Mouse (Mus musculus): ENCODE data around the gene Cbln3. TPM values are rescaled to one million over a fixed set of nuclear protein-coding genes. Genes with fewer than 3 reads are reported as not detected.

Gene Cbln3
- total RNA-seq, 4 experiments from 2014 or later: 0.05 to 0.22 (median 0.06) TPM; not detected in 1

DNA sequence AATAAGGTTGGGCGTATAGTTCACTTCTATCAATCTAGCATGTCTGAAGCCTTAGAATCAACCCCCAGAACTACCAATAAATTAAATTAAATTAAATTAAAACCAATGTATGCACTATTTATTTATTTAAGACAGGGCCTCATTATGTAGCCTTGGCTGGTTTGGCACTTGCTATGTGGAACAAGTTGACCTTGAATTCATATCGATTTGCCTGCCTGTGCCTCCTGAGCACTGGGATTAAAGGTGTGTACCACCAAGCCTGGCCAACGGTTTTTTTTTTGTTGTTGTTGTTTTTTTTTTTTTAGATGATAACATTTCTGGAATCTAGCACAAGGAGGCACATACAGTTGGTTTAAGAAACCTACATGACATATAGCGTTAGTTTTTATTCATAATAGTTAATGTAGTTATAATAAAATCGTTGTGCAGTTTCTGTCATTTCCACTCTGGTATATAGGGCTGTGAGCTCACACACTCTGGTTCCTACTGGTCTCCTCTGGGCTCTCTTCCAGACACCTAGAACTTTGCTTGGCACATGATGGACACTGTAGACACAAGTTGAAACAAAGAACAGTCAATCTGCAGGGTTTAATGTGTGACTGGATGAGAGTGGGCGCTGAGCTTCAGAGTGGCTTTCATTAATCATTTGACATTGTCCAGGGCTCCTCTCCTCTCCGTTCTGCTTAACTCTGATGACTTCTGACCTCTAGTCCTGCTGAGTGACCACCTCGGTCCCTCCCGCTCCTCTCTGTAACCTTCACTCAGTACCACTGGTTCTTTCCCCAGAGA is 38.5 kb downstream of the Cbln3 start:
- no peak for DNase-seq

DNA sequence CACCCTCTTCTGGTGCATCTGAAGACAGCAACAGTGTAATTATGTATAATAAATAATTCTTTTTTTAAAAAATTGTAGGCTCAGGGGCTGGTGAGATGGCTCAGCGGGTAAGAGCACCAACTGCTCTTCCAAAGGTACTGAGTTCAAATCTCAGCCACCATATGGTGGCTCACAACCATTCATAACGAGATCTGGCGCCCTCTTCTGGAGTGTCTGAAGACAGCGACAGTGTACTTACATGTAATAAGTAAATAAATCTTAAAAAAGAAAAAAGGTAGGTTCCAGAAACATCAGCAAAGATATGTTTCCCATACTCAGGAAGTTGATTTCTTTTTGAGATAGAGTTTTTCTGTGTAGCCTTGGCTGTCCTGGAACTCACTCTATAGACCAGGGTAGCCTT is 41.4 kb downstream of the Cbln3 start:
- DNase-seq: no peak

DNA sequence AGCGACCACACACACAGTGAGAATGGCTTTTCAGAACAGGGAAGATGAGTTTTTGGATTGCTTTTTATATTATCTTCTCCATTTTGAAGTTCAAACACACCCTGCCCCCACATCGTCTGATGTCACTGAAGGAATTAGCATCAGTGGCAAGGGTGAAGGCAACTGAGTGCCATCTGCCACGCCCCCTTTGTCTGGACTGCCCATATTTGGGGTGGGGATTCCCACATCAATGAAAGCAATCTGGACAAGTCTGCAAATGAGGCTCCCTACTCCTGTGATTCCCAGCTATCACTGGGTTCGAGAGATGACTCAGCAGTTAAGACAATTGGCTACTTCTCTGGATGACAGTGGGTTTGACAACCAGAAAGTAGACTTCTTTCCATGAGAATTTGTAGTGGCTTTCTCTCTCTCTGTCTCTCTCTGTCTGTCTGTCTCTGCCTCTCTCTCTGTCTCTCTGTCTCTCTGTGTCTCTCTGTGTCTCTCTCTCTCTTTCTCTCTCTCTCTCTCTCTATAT is 43.3 kb downstream of the Cbln3 start:
- DNase-seq: no peak

DNA sequence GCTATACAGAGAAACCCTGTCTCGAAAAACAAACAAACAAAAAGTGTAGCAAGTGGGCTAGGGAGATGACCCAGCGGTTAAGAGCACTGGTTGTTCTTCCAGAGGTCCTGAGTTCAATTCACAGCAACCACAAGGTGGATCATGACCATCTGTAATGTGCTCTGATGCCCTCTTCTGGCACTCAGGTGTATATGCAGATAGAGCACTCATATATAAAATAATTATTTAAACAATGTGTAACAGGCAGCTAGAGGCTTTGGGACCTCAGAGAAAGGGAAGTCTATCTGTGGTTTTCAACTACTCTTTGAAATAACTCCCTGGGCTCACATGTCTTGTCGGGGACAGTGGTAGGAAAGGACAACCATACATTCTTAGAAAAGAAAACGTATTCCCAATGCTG is 45.5 kb downstream of the Cbln3 start:
- no peak for DNase-seq

DNA sequence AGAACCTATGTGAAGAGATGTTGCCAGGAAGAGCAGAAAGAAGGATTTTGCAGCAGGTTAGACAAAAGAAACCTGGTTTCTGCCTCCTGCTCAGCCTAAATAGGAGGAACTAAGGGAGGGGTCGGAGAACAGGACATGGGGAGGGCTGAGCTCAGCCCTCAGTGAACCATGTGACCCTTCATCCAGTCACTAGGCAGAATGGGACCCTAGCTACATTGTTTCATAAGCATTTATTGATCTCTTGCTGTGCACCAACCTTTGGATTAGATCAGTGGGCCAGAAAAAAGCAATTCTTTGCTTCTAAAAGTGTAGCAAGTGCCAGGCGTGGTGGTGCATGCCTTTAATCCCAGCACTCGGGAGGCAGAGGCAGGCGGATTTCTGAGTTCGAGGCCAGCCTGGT is 45.9 kb downstream of the Cbln3 start:
- DNase-seq: no peak

DNA sequence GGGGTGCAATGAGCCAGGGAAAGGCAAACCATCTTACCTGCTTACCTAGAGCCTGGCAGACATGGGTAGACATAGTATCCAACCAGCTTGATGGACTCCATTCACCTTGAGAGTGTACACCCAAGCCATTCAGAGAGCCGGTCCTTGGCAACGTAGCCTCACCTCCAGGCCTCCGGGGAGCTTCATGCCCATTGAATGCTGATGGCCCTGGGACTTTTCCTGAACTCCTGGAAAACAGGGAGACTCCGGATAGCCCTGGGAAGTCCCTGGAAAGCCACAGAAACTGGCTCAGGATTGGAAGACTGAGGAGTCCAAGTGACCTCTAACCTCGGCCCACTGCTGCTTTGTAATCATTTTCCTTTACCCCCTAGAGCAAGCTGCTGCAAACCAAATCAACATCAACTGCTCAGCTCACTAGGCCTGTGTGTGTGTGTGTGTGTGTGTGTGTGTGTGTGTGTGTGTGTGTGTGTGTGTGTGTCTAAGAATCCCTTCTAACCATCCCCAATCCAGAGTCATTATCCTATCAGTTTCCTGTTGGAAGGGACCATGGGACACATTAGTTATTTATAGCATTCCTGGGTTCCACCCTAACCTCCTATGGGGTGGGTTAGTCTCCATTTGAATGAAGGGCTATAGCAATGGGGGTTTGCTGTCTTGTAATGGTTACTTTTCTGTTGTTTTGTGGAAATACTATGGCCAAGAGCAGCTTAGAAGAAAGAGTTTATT is 49.2 kb downstream of the Cbln3 start:
- no peak for DNase-seq

DNA sequence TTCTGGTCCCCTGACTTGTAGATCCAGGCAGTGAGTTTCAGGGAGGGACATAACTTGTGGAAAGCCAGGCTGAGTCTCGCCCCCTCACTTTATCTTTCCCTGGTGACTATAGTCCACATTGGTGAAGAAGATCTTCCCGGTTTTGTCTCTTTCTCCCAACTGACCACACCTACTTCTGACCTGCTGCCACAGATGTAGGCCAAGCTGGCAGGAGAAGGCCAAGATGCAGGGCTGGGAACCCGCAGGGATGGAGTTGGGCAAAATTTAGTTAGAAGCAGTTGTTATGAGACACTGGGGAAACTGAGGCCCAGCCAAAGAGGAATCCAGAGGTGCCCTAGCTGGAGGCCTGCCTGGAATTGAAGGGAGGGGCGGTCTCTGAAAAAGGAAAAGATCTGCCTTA is 51.1 kb downstream of the Cbln3 start:
- no peak for DNase-seq

DNA sequence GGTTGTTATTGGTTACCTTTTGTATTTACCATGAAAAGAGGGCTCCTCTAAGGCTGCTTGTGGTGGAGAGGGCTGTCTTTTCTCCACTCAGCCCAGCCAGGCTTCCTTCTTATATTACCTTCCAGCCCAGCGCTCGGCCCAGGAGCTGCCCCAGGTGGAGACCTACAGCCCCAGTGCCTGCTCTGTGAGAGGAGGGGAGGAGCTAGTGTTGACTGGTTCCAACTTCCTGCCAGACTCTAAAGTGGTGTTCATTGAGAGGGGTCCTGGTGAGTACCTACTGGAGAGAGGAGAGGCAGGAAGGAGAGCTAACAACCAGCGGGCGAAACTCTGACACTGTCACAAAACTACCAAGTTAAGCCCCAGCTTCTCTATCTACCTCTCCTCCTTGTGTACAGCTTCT is 53.9 kb downstream of the Cbln3 start:
- DNase-seq: no peak

DNA sequence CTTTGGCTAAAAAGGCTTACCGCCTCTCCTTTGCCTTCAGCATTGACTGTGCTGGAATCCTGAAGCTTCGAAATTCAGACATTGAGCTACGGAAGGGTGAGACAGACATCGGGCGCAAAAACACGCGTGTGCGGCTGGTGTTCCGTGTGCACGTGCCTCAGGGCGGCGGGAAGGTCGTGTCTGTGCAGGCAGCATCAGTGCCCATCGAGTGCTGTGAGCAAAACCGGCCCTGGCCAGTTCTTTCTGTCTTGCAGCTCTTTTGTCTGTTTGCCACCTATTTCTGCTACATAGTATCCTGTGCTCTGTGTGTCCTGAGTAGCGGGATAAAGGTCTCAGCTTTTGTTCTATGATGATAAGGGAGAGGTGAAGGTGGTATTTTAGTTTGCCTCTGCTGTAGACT is 54.3 kb downstream of the Cbln3 start:
- DNase-seq: no peak

Other genes starting within 250 kb of the Cbln3 start
- gene Ipo4, start 248.4 kb downstream of the Cbln3 start, total RNA-seq (2022): 100 to 1,000 TPM in 3 of 4 experiments, 10 to 100 TPM in 1; 93.7 to 140 (median 111) TPM
- gene Gm49378, start 246.5 kb downstream of the Cbln3 start, total RNA-seq (2022): 1 to 10 TPM in 2 of 4 experiments, not detected in 2; 1.5 to 1.9 TPM
- gene Tm9sf1, start 240.6 kb downstream of the Cbln3 start, total RNA-seq (2022): 100 to 1,000 TPM in 2 of 4 experiments, 10 to 100 TPM in 2; 95.2 to 101 (median 98.7) TPM
- gene Tssk4, start 234.2 kb downstream of the Cbln3 start, total RNA-seq (2022): 1 to 10 TPM in 2 of 4 experiments, under 1 TPM in 2; 0.93 to 2.0 (median 1.5) TPM
- gene Mdp1, start 223.9 kb downstream of the Cbln3 start, total RNA-seq (2022): 10 to 100 TPM; 59.0 to 65.8 (median 62.3) TPM
- gene Gmpr2, start 212.5 kb downstream of the Cbln3 start, total RNA-seq (2022): 10 to 100 TPM; 26.3 to 36.5 (median 32.8) TPM
- gene Nedd8, start 212.3 kb downstream of the Cbln3 start, total RNA-seq (2022): 100 to 1,000 TPM; 299 to 385 (median 359) TPM
- gene Tinf2, start 202.6 kb downstream of the Cbln3 start, total RNA-seq (2022): 10 to 100 TPM; 25.5 to 44.5 (median 34.2) TPM
- under 1 TPM; 0.17 to 0.46 (median 0.30) TPM for gene Tgm1, start 170.5 kb downstream of the Cbln3 start, total RNA-seq (2022)
- gene Rabggta, start 162.1 kb downstream of the Cbln3 start, total RNA-seq (2022): 10 to 100 TPM; 20.2 to 31.5 (median 26.1) TPM
- gene Dhrs1, start 138.7 kb downstream of the Cbln3 start, total RNA-seq (2022): 10 to 100 TPM; 67.5 to 76.9 (median 71.0) TPM
- 10 to 100 TPM; 17.7 to 20.5 (median 19.1) TPM for gene Nop9, start 138.7 kb downstream of the Cbln3 start, total RNA-seq (2022)
- gene Cideb, start 125.9 kb downstream of the Cbln3 start, total RNA-seq (2022): under 1 TPM in 2 of 4 experiments, not detected in 2; 0.31 to 0.49 TPM
- gene Ltb4r2, start 123.0 kb downstream of the Cbln3 start, total RNA-seq (2022): under 1 TPM in 1 of 4 experiments, not detected in 3; 0.17 TPM
- under 1 TPM; 0.31 to 0.75 (median 0.43) TPM for gene Ltb4r1, start 118.4 kb downstream of the Cbln3 start, total RNA-seq (2022)
- gene Adcy4, start 100.3 kb downstream of the Cbln3 start, total RNA-seq (2022): 1 to 10 TPM; 5.2 to 9.1 (median 7.8) TPM
- gene Ripk3, start 95.5 kb downstream of the Cbln3 start, total RNA-seq (2022): 1 to 10 TPM; 3.0 to 6.2 (median 5.8) TPM
- 10 to 100 TPM; 23.3 to 45.1 (median 31.1) TPM for gene Nfatc4, start 61.2 kb downstream of the Cbln3 start, total RNA-seq (2022)
- 10 to 100 TPM; 14.3 to 23.2 (median 17.2) TPM for gene Nynrin, start 30.4 kb downstream of the Cbln3 start, total RNA-seq (2022)
- gene Khnyn, start 555 bp upstream of the Cbln3 start, total RNA-seq (2022): 10 to 100 TPM; 19.1 to 27.2 (median 25.1) TPM
- gene Sdr39u1, start 15.9 kb upstream of the Cbln3 start, total RNA-seq (2022): 10 to 100 TPM; 65.6 to 78.4 (median 73.2) TPM
- gene Cma1, start 60.3 kb upstream of the Cbln3 start, total RNA-seq (2022): 1 to 10 TPM in 3 of 4 experiments, under 1 TPM in 1; 0.99 to 3.0 (median 1.8) TPM
- gene Cma2, start 66.6 kb upstream of the Cbln3 start, total RNA-seq (2022): under 1 TPM in 1 of 4 experiments, not detected in 3; 0.48 TPM
- gene Mcpt1, start 133.6 kb upstream of the Cbln3 start, total RNA-seq (2022): not detected
- gene Mcpt9, start 146.1 kb upstream of the Cbln3 start, total RNA-seq (2022): not detected
- not detected for gene Mcpt2, start 157.6 kb upstream of the Cbln3 start, total RNA-seq (2022)
- gene Mcpt4, start 177.9 kb upstream of the Cbln3 start, total RNA-seq (2022): 1 to 10 TPM in 3 of 4 experiments, under 1 TPM in 1; 0.74 to 3.0 (median 1.8) TPM
- gene Mcpt8, start 200.9 kb upstream of the Cbln3 start, total RNA-seq (2022): not detected
- not detected for gene Ctsg, start 218.2 kb upstream of the Cbln3 start, total RNA-seq (2022)
- not detected for gene Gzme, start 236.2 kb upstream of the Cbln3 start, total RNA-seq (2022)
- not detected for gene Gzmd, start 248.2 kb upstream of the Cbln3 start, total RNA-seq (2022)